In genomic region chr6:38762588-38763265, GRCm38 (mm10) we compare ENCODE assay signal across 24 mouse cellular contexts.
DNase-seq lines count a peak whose midpoint lies in the region; ATAC-seq and TF ChIP-seq lines count a peak whose summit lies in the region.
"Had no signal": no experiment of that assay in that cellular context is flagged by ENCODE, and none has a peak within 500 bp of the region (broad histone marks: within the 10 kb centered on the region; RNA-seq: fewer than 3 reads in every experiment).

No protein-coding gene starts in this region.

- no peaks in the 10 kb centered on the region for H3K79me2 ChIP-seq in MEL (ENCODE audit: control insufficient read depth, insufficient read depth, low read length, poor library complexity)

- no peaks in the 10 kb centered on the region for H3K27me3 ChIP-seq in liver, embryonic 14.5 days (ENCODE audit: control insufficient read depth, insufficient read depth, low read length)
- H3K27me3 ChIP-seq in liver, embryonic 11.5 days (replicated peaks; ENCODE audit: control insufficient read depth, insufficient read depth, low read length): no peaks in the 10 kb centered on the region
- H3K27me3 ChIP-seq in MEL (ENCODE audit: control insufficient read depth in 1 of 2, insufficient read depth in 2 of 2, low read length in 2 of 2): no peaks in the 10 kb centered on the region
- no peaks in the 10 kb centered on the region for H3K27me3 ChIP-seq in liver, embryonic 16.5 days (ENCODE audit: control insufficient read depth, insufficient read depth, low read depth, low read length)
- H3K27me3 ChIP-seq: embryonic facial prominence, embryonic 15.5 days; hindbrain, embryonic 13.5 days; kidney, embryonic 15.5 days; limb, embryonic 12.5 days had no signal

- H3K9ac ChIP-seq in liver, embryonic 14.5 days (replicated peaks): no peak overlapping the region
- no peak overlapping the region; the same call in 1 of the 2 replicates for H3K9ac ChIP-seq in liver, embryonic 11.5 days (ENCODE audit: low read depth, low read length)
- H3K9ac ChIP-seq in MEL (ENCODE audit: control insufficient read depth, low read depth, low read length, poor library complexity, severe bottlenecking): no peak overlapping the region
- H3K9ac ChIP-seq in liver, embryonic 16.5 days (ENCODE audit: low read depth, low read length): no peak overlapping the region
- H3K9ac ChIP-seq: embryonic facial prominence, embryonic 15.5 days; hindbrain, embryonic 13.5 days; kidney, embryonic 15.5 days; limb, embryonic 12.5 days had no signal

- no peaks in the 10 kb centered on the region for H3K9me3 ChIP-seq in liver, embryonic 14.5 days (ENCODE audit: control insufficient read depth, low read length)
- no peaks in the 10 kb centered on the region for H3K9me3 ChIP-seq in liver, embryonic 11.5 days (ENCODE audit: control insufficient read depth, low read length)
- H3K9me3 ChIP-seq in MEL (replicated peaks; ENCODE audit: insufficient read depth, low read length): no peaks in the 10 kb centered on the region
- no peaks in the 10 kb centered on the region for H3K9me3 ChIP-seq in liver, embryonic 16.5 days (replicated peaks; ENCODE audit: control insufficient read depth, low read length)
- H3K9me3 ChIP-seq: embryonic facial prominence, embryonic 15.5 days; forebrain, embryonic 10.5 days; hindbrain, embryonic 13.5 days; kidney, embryonic 15.5 days; limb, embryonic 12.5 days had no signal

- no peak overlapping the region for H3K4me3 ChIP-seq in liver, embryonic 14.5 days (ENCODE audit: insufficient read depth in 1 of 2, low read depth in 2 of 2, low read length in 2 of 2)
- no peak overlapping the region for H3K4me3 ChIP-seq in liver, embryonic 11.5 days (ENCODE audit: low read depth, low read length)
- H3K4me3 ChIP-seq in MEL (ENCODE audit: control insufficient read depth in 1 of 2, insufficient read depth in 1 of 2, low read depth in 2 of 2, low read length in 2 of 2): no peak overlapping the region
- H3K4me3 ChIP-seq in liver, embryonic 16.5 days (ENCODE audit: low read depth, low read length): no peak overlapping the region
- H3K4me3 ChIP-seq: embryonic facial prominence, embryonic 15.5 days; forebrain, embryonic 10.5 days; hindbrain, embryonic 13.5 days; kidney, embryonic 15.5 days; limb, embryonic 12.5 days had no signal

- 0 out of 2 replicates have a peak, but pooled peaks have one; percentile 26 for TF ChIP-seq EP300 in liver, embryonic 14.5 days (IDR thresholded peaks at IDR 0.05; ENCODE audit: low read depth)
- TF ChIP-seq EP300 in MEL (IDR thresholded peaks at IDR 0.05; ENCODE audit: low read depth in 1 of 2, low read length in 2 of 2): no peak

- ATAC-seq in liver, embryonic 14.5 days (ENCODE audit: insufficient read depth): peak; percentile 43
- ATAC-seq in liver, embryonic 11.5 days (replicated peaks; ENCODE audit: low FRiP score): no peak
- ATAC-seq in liver, embryonic 16.5 days (ENCODE audit: low read depth): peak; percentile 48; the same call in 1 of the 2 replicates
- ATAC-seq: inflammation-experienced regulatory T-cells, adult 6 months; midbrain, embryonic 16.5 days had no signal

- H3K27ac ChIP-seq in liver, embryonic 14.5 days: no peak overlapping the region
- no peak overlapping the region for H3K27ac ChIP-seq in liver, embryonic 11.5 days (ENCODE audit: low read depth, low read length)
- H3K27ac ChIP-seq in MEL (ENCODE audit: control insufficient read depth, low read depth, low read length): no peak overlapping the region
- no peak overlapping the region for H3K27ac ChIP-seq in liver, embryonic 16.5 days (ENCODE audit: low read length)
- H3K27ac ChIP-seq: embryonic facial prominence, embryonic 15.5 days; forebrain, embryonic 10.5 days; hindbrain, embryonic 13.5 days; limb, embryonic 12.5 days had no signal

- intact Hi-C loops in gastrocnemius, postnatal 36 days (cut with DNase I): no loop called here

- H3K36me3 ChIP-seq in liver, embryonic 14.5 days (replicated peaks; ENCODE audit: control insufficient read depth, insufficient read depth, low read depth): peaks cover 25% of the 10 kb centered on the region
- H3K36me3 ChIP-seq in liver, embryonic 11.5 days (ENCODE audit: control insufficient read depth, insufficient read depth, low read length): peaks cover 7% of the 10 kb centered on the region; the same call in 1 of the 2 replicates
- H3K36me3 ChIP-seq in MEL (ENCODE audit: control insufficient read depth in 1 of 2, insufficient read depth in 2 of 2, low read length in 2 of 2): no peaks in the 10 kb centered on the region
- H3K36me3 ChIP-seq in liver, embryonic 16.5 days (ENCODE audit: control insufficient read depth, insufficient read depth): peaks cover 12% of the 10 kb centered on the region; the same call in 1 of the 2 replicates
- H3K36me3 ChIP-seq: embryonic facial prominence, embryonic 15.5 days had no signal

- peaks cover 6 to 31% of the 10 kb centered on the region in 2 experiments for H3K4me1 ChIP-seq in liver, embryonic 14.5 days (replicated peaks; ENCODE audit: control insufficient read depth in 2 of 2, insufficient read depth in 2 of 2, low read length in 1 of 2)
- H3K4me1 ChIP-seq in liver, embryonic 11.5 days (replicated peaks; ENCODE audit: control insufficient read depth, insufficient read depth, low read length): peaks cover 26% of the 10 kb centered on the region
- H3K4me1 ChIP-seq in MEL (ENCODE audit: control insufficient read depth in 1 of 2, insufficient read depth in 2 of 2, low read length in 2 of 2): no peaks in the 10 kb centered on the region
- peaks cover 18% of the 10 kb centered on the region for H3K4me1 ChIP-seq in liver, embryonic 16.5 days (ENCODE audit: control insufficient read depth, low read depth, low read length)

- no peak for TF ChIP-seq CTCF in liver, embryonic 14.5 days (IDR thresholded peaks at IDR 0.05; ENCODE audit: low read depth)
- no peak for TF ChIP-seq CTCF in MEL (IDR thresholded peaks at IDR 0.05 in 2 of 3, conservative IDR thresholded peaks at IDR 0.05 in 1 of 3; ENCODE audit: control insufficient read depth in 1 of 3, insufficient read depth in 1 of 3, low read depth in 2 of 3, low read length in 3 of 3, poor library complexity in 1 of 3, severe bottlenecking in 1 of 3)

- no peak overlapping the region for H3K4me2 ChIP-seq in liver, embryonic 14.5 days (ENCODE audit: low read depth)
- no peak overlapping the region for H3K4me2 ChIP-seq in liver, embryonic 11.5 days
- H3K4me2 ChIP-seq in liver, embryonic 16.5 days (ENCODE audit: low read depth, low read length): no peak overlapping the region
- H3K4me2 ChIP-seq: embryonic facial prominence, embryonic 15.5 days; heart, embryonic 11.5 days; hindbrain, embryonic 13.5 days; kidney, embryonic 15.5 days; limb, embryonic 12.5 days had no signal

- DNase-seq in gastrocnemius, postnatal 25 days: peak; percentile 14
- no peak for DNase-seq in gastrocnemius, postnatal 36 days
- DNase-seq in liver, embryonic 14.5 days (ENCODE audit: low read depth in 3 of 3, low spot score in 3 of 3): no peak
- DNase-seq in liver, embryonic 11.5 days (ENCODE audit: low spot score): no peak
- no peak for DNase-seq in MEL (ENCODE audit: low read depth, low spot score)
- no peak for DNase-seq in kidney, adult 18-20 months
- DNase-seq: adrenal gland, adult 8-10 months; B cell, adult 2 months; cerebellum, adult 11 months; cerebellum, postnatal 14 days; gastrocnemius, postnatal 10 days; heart, postnatal 14 days; kidney, postnatal 4 days; lung, postnatal 10 days; right cerebral cortex, postnatal 25 days had no signal

- no peak for TF ChIP-seq POLR2A in MEL (IDR thresholded peaks at IDR 0.05; ENCODE audit: control insufficient read depth in 1 of 2, insufficient read depth in 1 of 2, low read depth in 1 of 2, low read length in 2 of 2, poor library complexity in 1 of 2)

- WGBS in liver, embryonic 14.5 days (ENCODE audit: insufficient replicate concordance): 64% methylated on average over 6 of the region's 6 CpGs
- WGBS in liver, embryonic 11.5 days: 74% methylated on average over 6 of the region's 6 CpGs
- WGBS in liver, embryonic 16.5 days (ENCODE audit: insufficient replicate concordance): 60% methylated on average over 6 of the region's 6 CpGs

- TF ChIP-seq RAD21 in MEL (IDR thresholded peaks at IDR 0.05; ENCODE audit: low read depth, low read length): no peak

TF ChIP-seq in MEL, 35 proteins besides CTCF, POLR2A, EP300 and RAD21:
- TF ChIP-seq SIN3A (IDR thresholded peaks at IDR 0.05; ENCODE audit: low read length) (no peak), TCF12 (IDR thresholded peaks at IDR 0.05; ENCODE audit: low read depth, low read length) (0 out of 2 replicates have a peak, but pooled peaks have one; percentile 12), GABPA (IDR thresholded peaks at IDR 0.05; ENCODE audit: low read depth, low read length) (no peak)
